Mouse (Mus musculus): ENCODE measurements at regions not wholly inside any gene's neighbourhood (a gene's known extent, or its start where the extent isn't known, plus 50 kb on each side); places are given as distances from the start of the nearest gene placed in this dataset.

- Histone ChIP-seq H3K4me2 (ENCODE audit: low read depth, low read length) (no peak overlapping the region), H3K4me3 (ENCODE audit: low read depth, low read length) (no peak overlapping the region), H3K4me1 (ENCODE audit: control insufficient read depth, insufficient read depth, low read length) (no peaks in the 10 kb centered on the region), H3K27me3 (ENCODE audit: control insufficient read depth, insufficient read depth, low read length) (no peaks in the 10 kb centered on the region), H3K9ac (replicated peaks; ENCODE audit: low read length) (no peak overlapping the region), H3K36me3 (replicated peaks; ENCODE audit: control insufficient read depth, insufficient read depth, low read depth, low read length) (no peaks in the 10 kb centered on the region), H3K27ac (replicated peaks; ENCODE audit: low read depth, low read length) (no peak overlapping the region), H3K9me3 (replicated peaks; ENCODE audit: control insufficient read depth, low read length) (no peaks in the 10 kb centered on the region)
- ATAC-seq (replicated peaks; ENCODE audit: insufficient number of reproducible peaks, low FRiP score, low TSS enrichment, low read depth) = no peak
- no peak for DNase-seq (ENCODE audit: low spot score)
- 69% methylated on average over 2 of the region's 2 CpGs for WGBS
These were observed 253.8 kb upstream of the Tfap2d start for GRCm38 (mm10) chr1:18849038-18849437.

- no peaks in the 10 kb centered on the region for H3K36me3 ChIP-seq (replicated peaks; ENCODE audit: control insufficient read depth, insufficient read depth, low read depth, low read length)
- WGBS = 82% methylated on average over 3 of the region's 3 CpGs
- H3K9me3 ChIP-seq (replicated peaks; ENCODE audit: control insufficient read depth, low read length) = no peaks in the 10 kb centered on the region
- H3K4me3 ChIP-seq (ENCODE audit: low read depth, low read length) = no peak overlapping the region
- H3K4me1 ChIP-seq (ENCODE audit: control insufficient read depth, insufficient read depth, low read length) = no peaks in the 10 kb centered on the region
- no peak overlapping the region for H3K4me2 ChIP-seq (ENCODE audit: low read depth, low read length)
- H3K27me3 ChIP-seq (ENCODE audit: control insufficient read depth, insufficient read depth, low read length) = no peaks in the 10 kb centered on the region
- DNase-seq (ENCODE audit: low spot score) (no peak), ATAC-seq (replicated peaks; ENCODE audit: insufficient number of reproducible peaks, low FRiP score, low TSS enrichment, low read depth) (no peak)
- no peak overlapping the region for H3K9ac ChIP-seq (replicated peaks; ENCODE audit: low read length)
- H3K27ac ChIP-seq (replicated peaks; ENCODE audit: low read depth, low read length) = no peak overlapping the region
These were observed 245.4 kb upstream of the Tfap2d start for GRCm38 (mm10) chr1:18857457-18857856.

GRCm38 (mm10) chr1:18903266-18903665 lies 199.6 kb upstream of the Tfap2d start:
- no peaks in the 10 kb centered on the region for H3K27me3 ChIP-seq (ENCODE audit: control insufficient read depth, insufficient read depth, low read length)
- H3K36me3 ChIP-seq (replicated peaks; ENCODE audit: control insufficient read depth, insufficient read depth, low read depth, low read length) = no peaks in the 10 kb centered on the region
- no peak overlapping the region for H3K4me2 ChIP-seq (ENCODE audit: low read depth, low read length)
- DNase-seq (ENCODE audit: low spot score) (no peak), ATAC-seq (replicated peaks; ENCODE audit: insufficient number of reproducible peaks, low FRiP score, low TSS enrichment, low read depth) (no peak)
- no peak overlapping the region for H3K9ac ChIP-seq (replicated peaks; ENCODE audit: low read length)
- no peak overlapping the region for H3K27ac ChIP-seq (replicated peaks; ENCODE audit: low read depth, low read length)
- H3K4me3 ChIP-seq (ENCODE audit: low read depth, low read length) = no peak overlapping the region
- H3K4me1 ChIP-seq (ENCODE audit: control insufficient read depth, insufficient read depth, low read length) = no peaks in the 10 kb centered on the region
- no peaks in the 10 kb centered on the region for H3K9me3 ChIP-seq (replicated peaks; ENCODE audit: control insufficient read depth, low read length)
- 69% methylated on average over 1 of the region's 1 CpGs for WGBS

GRCm38 (mm10) chr1:18903696-18904095 lies 199.1 kb upstream of the Tfap2d start:
- DNase-seq (ENCODE audit: low spot score) = no peak
- 70% methylated on average over 4 of the region's 4 CpGs for WGBS

GRCm38 (mm10) chr1:18911578-18911977 lies 191.2 kb upstream of the Tfap2d start:
- no peaks in the 10 kb centered on the region for H3K9me3 ChIP-seq (replicated peaks; ENCODE audit: control insufficient read depth, low read length)
- H3K36me3 ChIP-seq (replicated peaks; ENCODE audit: control insufficient read depth, insufficient read depth, low read depth, low read length) = no peaks in the 10 kb centered on the region
- no peak overlapping the region for H3K27ac ChIP-seq (replicated peaks; ENCODE audit: low read depth, low read length)
- no peak overlapping the region for H3K4me3 ChIP-seq (ENCODE audit: low read depth, low read length)
- H3K4me2 ChIP-seq (ENCODE audit: low read depth, low read length) = no peak overlapping the region
- DNase-seq (ENCODE audit: low spot score) = no peak
- H3K27me3 ChIP-seq (ENCODE audit: control insufficient read depth, insufficient read depth, low read length) = no peaks in the 10 kb centered on the region
- no peaks in the 10 kb centered on the region for H3K4me1 ChIP-seq (ENCODE audit: control insufficient read depth, insufficient read depth, low read length)
- no peak overlapping the region for H3K9ac ChIP-seq (replicated peaks; ENCODE audit: low read length)
- ATAC-seq (replicated peaks; ENCODE audit: insufficient number of reproducible peaks, low FRiP score, low TSS enrichment, low read depth) = peak; percentile 62; the same call in 1 of the 2 replicates
- WGBS = 57% methylated on average over 4 of the region's 4 CpGs

More at GRCm38 (mm10) chr1:18903696-18904095, 199.1 kb upstream of the Tfap2d start:
- H3K9me3 ChIP-seq (replicated peaks; ENCODE audit: control insufficient read depth, low read length) = no peaks in the 10 kb centered on the region
- H3K4me3 ChIP-seq (ENCODE audit: low read depth, low read length) = no peak overlapping the region
- no peaks in the 10 kb centered on the region for H3K4me1 ChIP-seq (ENCODE audit: control insufficient read depth, insufficient read depth, low read length)
- H3K27ac ChIP-seq (replicated peaks; ENCODE audit: low read depth, low read length) = no peak overlapping the region
- no peak overlapping the region for H3K9ac ChIP-seq (replicated peaks; ENCODE audit: low read length)
- no peaks in the 10 kb centered on the region for H3K27me3 ChIP-seq (ENCODE audit: control insufficient read depth, insufficient read depth, low read length)
- no peaks in the 10 kb centered on the region for H3K36me3 ChIP-seq (replicated peaks; ENCODE audit: control insufficient read depth, insufficient read depth, low read depth, low read length)
- no peak overlapping the region for H3K4me2 ChIP-seq (ENCODE audit: low read depth, low read length)
- ATAC-seq (replicated peaks; ENCODE audit: insufficient number of reproducible peaks, low FRiP score, low TSS enrichment, low read depth) = no peak

GRCm38 (mm10) chr1:18956276-18956675 lies 146.5 kb upstream of the Tfap2d start:
- H3K4me1 ChIP-seq (ENCODE audit: control insufficient read depth, insufficient read depth, low read length) = no peaks in the 10 kb centered on the region
- H3K36me3 ChIP-seq (replicated peaks; ENCODE audit: control insufficient read depth, insufficient read depth, low read depth, low read length) = no peaks in the 10 kb centered on the region
- H3K4me3 ChIP-seq (ENCODE audit: low read depth, low read length) = no peak overlapping the region
- 90% methylated on average over 1 of the region's 1 CpGs for WGBS
- ATAC-seq (replicated peaks; ENCODE audit: insufficient number of reproducible peaks, low FRiP score, low TSS enrichment, low read depth) = no peak
- no peak overlapping the region for H3K9ac ChIP-seq (replicated peaks; ENCODE audit: low read length)
- H3K27me3 ChIP-seq (ENCODE audit: control insufficient read depth, insufficient read depth, low read length) = no peaks in the 10 kb centered on the region
- no peaks in the 10 kb centered on the region for H3K9me3 ChIP-seq (replicated peaks; ENCODE audit: control insufficient read depth, low read length)
- H3K27ac ChIP-seq (replicated peaks; ENCODE audit: low read depth, low read length) = no peak overlapping the region
- H3K4me2 ChIP-seq (ENCODE audit: low read depth, low read length) = no peak overlapping the region
- DNase-seq (ENCODE audit: low spot score) = no peak

- Histone ChIP-seq H3K4me3 (ENCODE audit: low read depth, low read length) (no peak overlapping the region), H3K9ac (replicated peaks; ENCODE audit: low read length) (no peak overlapping the region), H3K4me2 (ENCODE audit: low read depth, low read length) (no peak overlapping the region), H3K27ac (replicated peaks; ENCODE audit: low read depth, low read length) (no peak overlapping the region), H3K27me3 (ENCODE audit: control insufficient read depth, insufficient read depth, low read length) (no peaks in the 10 kb centered on the region), H3K9me3 (replicated peaks; ENCODE audit: control insufficient read depth, low read length) (no peaks in the 10 kb centered on the region), H3K4me1 (ENCODE audit: control insufficient read depth, insufficient read depth, low read length) (no peaks in the 10 kb centered on the region), H3K36me3 (replicated peaks; ENCODE audit: control insufficient read depth, insufficient read depth, low read depth, low read length) (no peaks in the 10 kb centered on the region)
- ATAC-seq (replicated peaks; ENCODE audit: insufficient number of reproducible peaks, low FRiP score, low TSS enrichment, low read depth) (no peak), DNase-seq (ENCODE audit: low spot score) (no peak)
- 27% methylated on average over 6 of the region's 6 CpGs for WGBS
These were observed 145.8 kb upstream of the Tfap2d start for GRCm38 (mm10) chr1:18956975-18957374.

DNA sequence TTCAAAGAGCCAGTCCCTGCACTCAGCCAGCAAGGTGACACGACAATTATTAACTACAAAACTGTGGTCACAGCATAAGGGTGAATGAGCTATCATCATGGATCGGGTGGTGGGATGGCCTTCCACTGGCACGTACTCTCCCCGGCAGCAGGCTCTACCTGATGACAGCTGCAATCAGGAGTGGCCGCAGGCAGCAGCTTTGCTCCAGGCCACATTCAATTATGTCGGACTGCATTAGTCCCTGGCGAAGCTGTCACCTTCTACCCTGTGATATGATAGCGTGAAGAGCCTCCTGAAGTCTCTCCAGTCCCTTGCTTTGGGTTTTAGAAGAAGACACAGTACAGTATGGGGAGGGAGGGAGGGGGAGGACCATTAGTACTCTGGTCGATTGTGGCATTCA lies 141.4 kb upstream of the Tfap2d start:
- H3K9me3 ChIP-seq (replicated peaks; ENCODE audit: control insufficient read depth, low read length) = no peaks in the 10 kb centered on the region
- WGBS = 43% methylated on average over 9 of the region's 9 CpGs
- H3K27me3 ChIP-seq (ENCODE audit: control insufficient read depth, insufficient read depth, low read length) = no peaks in the 10 kb centered on the region
- DNase-seq (ENCODE audit: low spot score) (no peak), ATAC-seq (replicated peaks; ENCODE audit: insufficient number of reproducible peaks, low FRiP score, low TSS enrichment, low read depth) (no peak)
- H3K36me3 ChIP-seq (replicated peaks; ENCODE audit: control insufficient read depth, insufficient read depth, low read depth, low read length) = no peaks in the 10 kb centered on the region
- H3K27ac ChIP-seq (replicated peaks; ENCODE audit: low read depth, low read length) = no peak overlapping the region
- H3K9ac ChIP-seq (replicated peaks; ENCODE audit: low read length) = no peak overlapping the region
- H3K4me2 ChIP-seq (ENCODE audit: low read depth, low read length) = no peak overlapping the region
- no peaks in the 10 kb centered on the region for H3K4me1 ChIP-seq (ENCODE audit: control insufficient read depth, insufficient read depth, low read length)
- H3K4me3 ChIP-seq (ENCODE audit: low read depth, low read length) = no peak overlapping the region

Data from embryonic facial prominence, embryonic 11.5 days (tissue).